Mouse (Mus musculus) T-helper 17 cell (primary cell): ENCODE measurements around the gene Gsdma2.
"Not testable (repeated sequence)": the region's sequence is repeated elsewhere in the genome, so short reads cannot be mapped to it uniquely, and the experiment has no call there.

ENCODE experiments used
- in situ Hi-C, 2 experiments: fragments of 300-600 bp; cut with MboI, MseI; formaldehyde crosslinking; loops; 1 replicate in 1 of 2; 2 replicates in 1 of 2; pipeline ENCODE4 v1.15.1; 2025; ENCODE audit warnings: high pct_unique_total_duplicates in 2 of 2

Gene Gsdma2

GRCm38 (mm10) chr11:98655076-98655475 is 8.5 kb downstream of the Gsdma2 start:
- in situ Hi-C loops = loop anchor here in 1 of 2 experiments (10.0 kb wide), 1 partner anchor 50 kb away; no protein-coding TSS in a partner anchor

GRCm38 (mm10) chr11:98660517-98660916 is 14.0 kb downstream of the Gsdma2 start:
- in situ Hi-C loops = no loop called here

- in situ Hi-C loops = no loop called here
Observed at GRCm38 (mm10) chr11:98664091-98664490, 17.5 kb downstream of the Gsdma2 start, which contains the start of gene Gsdma. Gsdma (plus strand) TSS chr11:98664351.

GRCm38 (mm10) chr11:98668984-98669383 is 22.4 kb downstream of the Gsdma2 start:
- in situ Hi-C loops = no loop called here

GRCm38 (mm10) chr11:98671284-98671815 is 24.8 kb downstream of the Gsdma2 start:
- in situ Hi-C loops = loop anchor here (5.0 kb wide), 3 partner anchors 34 to 94 kb away; no protein-coding TSS in a partner anchor

GRCm38 (mm10) chr11:98671857-98672256 is 25.3 kb downstream of the Gsdma2 start:
- in situ Hi-C loops = loop anchor here (5.0 kb wide), 3 partner anchors 35 to 95 kb away; no protein-coding TSS in a partner anchor

- in situ Hi-C loops = loop anchor here (5.0 kb wide), 3 partner anchors 35 to 95 kb away; no protein-coding TSS in a partner anchor
Observed at GRCm38 (mm10) chr11:98672482-98672881, 25.9 kb downstream of the Gsdma2 start.

GRCm38 (mm10) chr11:98673136-98673535 is 26.6 kb downstream of the Gsdma2 start:
- in situ Hi-C loops = loop anchor here (5.0 kb wide), 3 partner anchors 36 to 96 kb away; no protein-coding TSS in a partner anchor

GRCm38 (mm10) chr11:98675829-98676363 is 29.3 kb downstream of the Gsdma2 start:
- in situ Hi-C loops = no loop called here

- in situ Hi-C loops = no loop called here
Observed at GRCm38 (mm10) chr11:98680023-98680422, 33.5 kb downstream of the Gsdma2 start.

- in situ Hi-C loops = not testable (repeated sequence)
Observed at GRCm38 (mm10) chr11:98680595-98680994, 34.0 kb downstream of the Gsdma2 start.

- in situ Hi-C loops = no loop called here
Observed at GRCm38 (mm10) chr11:98681186-98681585, 34.6 kb downstream of the Gsdma2 start.

GRCm38 (mm10) chr11:98681786-98682745 is 35.5 kb downstream of the Gsdma2 start, which contains the start of gene Psmd3:
Psmd3 (plus strand) TSS chr11:98682554.
- in situ Hi-C loops = no loop called here

- in situ Hi-C loops = no loop called here
Observed at GRCm38 (mm10) chr11:98682811-98683210, 36.3 kb downstream of the Gsdma2 start.

GRCm38 (mm10) chr11:98685642-98686041 is 39.1 kb downstream of the Gsdma2 start:
- in situ Hi-C loops = no loop called here

GRCm38 (mm10) chr11:98686976-98687375 is 40.4 kb downstream of the Gsdma2 start:
- in situ Hi-C loops = no loop called here

- in situ Hi-C loops = no loop called here
Observed at GRCm38 (mm10) chr11:98688009-98688408, 41.5 kb downstream of the Gsdma2 start.

- in situ Hi-C loops = loop anchor here in 1 of 2 experiments (10.0 kb wide), 1 partner anchor 58 kb away; no protein-coding TSS in a partner anchor
Observed at GRCm38 (mm10) chr11:98693201-98693600, 46.6 kb downstream of the Gsdma2 start.

GRCm38 (mm10) chr11:98693746-98694145 is 47.2 kb downstream of the Gsdma2 start:
- in situ Hi-C loops = loop anchor here in 1 of 2 experiments (10.0 kb wide), 1 partner anchor 59 kb away; no protein-coding TSS in a partner anchor

GRCm38 (mm10) chr11:98694301-98694700 is 47.7 kb downstream of the Gsdma2 start:
- in situ Hi-C loops = loop anchor here in 1 of 2 experiments (10.0 kb wide), 1 partner anchor 60 kb away; no protein-coding TSS in a partner anchor

- in situ Hi-C loops = loop anchor here (5.0 to 10.0 kb wide), 2 partner anchors 61 to 92 kb away; no protein-coding TSS in a partner anchor
Observed at GRCm38 (mm10) chr11:98695408-98695807, 48.8 kb downstream of the Gsdma2 start.
